Mouse (Mus musculus): Measurements from ENCODE around the gene Mov10. TPM values are rescaled to one million over a fixed set of nuclear protein-coding genes. Genes with fewer than 3 reads are reported as not detected.
A peak's percentile ranks its signal among the peaks of the same experiment; 100 is the strongest.

Mov10 gene
- polyA plus RNA-seq, 1 experiment from 2014 or later = 51.8 TPM

- Histone ChIP-seq H3K27me3 (ENCODE audit: control insufficient read depth, insufficient read depth, low read length) (no peaks in the 10 kb centered on the region), H3K9ac (ENCODE audit: low read depth, low read length) (no peak overlapping the region), H3K4me1 (ENCODE audit: control insufficient read depth, insufficient read depth, low read length) (peaks cover 44% of the 10 kb centered on the region), H3K4me2 (replicated peaks; ENCODE audit: low read depth, low read length) (no peak overlapping the region), H3K9me3 (ENCODE audit: control insufficient read depth, low read length) (no peaks in the 10 kb centered on the region), H3K36me3 (ENCODE audit: control insufficient read depth, insufficient read depth, low read length) (peaks cover 82% of the 10 kb centered on the region), H3K27ac (ENCODE audit: low read depth, low read length) (no peak overlapping the region), H3K4me3 (ENCODE audit: low read length) (no peak overlapping the region)
- WGBS = 69% methylated on average over 15 of the region's 15 CpGs
- ATAC-seq (ENCODE audit: low FRiP score, low TSS enrichment) = no peak
Measured at GRCm38 (mm10) chr3:104796430-104797082, 21.8 kb downstream of the Mov10 start.

- H3K4me3 ChIP-seq (ENCODE audit: low read length) = no peak overlapping the region
- H3K27ac ChIP-seq (ENCODE audit: low read depth, low read length) = peak overlapping the region; percentile 82
- H3K9me3 ChIP-seq (ENCODE audit: control insufficient read depth, low read length) = no peaks in the 10 kb centered on the region
- ATAC-seq (ENCODE audit: low FRiP score, low TSS enrichment) = no peak
- 0 out of 2 replicates have a peak overlapping the region, but pooled peaks have one; percentile 12 for H3K9ac ChIP-seq (ENCODE audit: low read depth, low read length)
- H3K27me3 ChIP-seq (ENCODE audit: control insufficient read depth, insufficient read depth, low read length) = no peaks in the 10 kb centered on the region
- no peak overlapping the region for H3K4me2 ChIP-seq (replicated peaks; ENCODE audit: low read depth, low read length)
- peaks cover 52% of the 10 kb centered on the region for H3K4me1 ChIP-seq (ENCODE audit: control insufficient read depth, insufficient read depth, low read length)
- H3K36me3 ChIP-seq (ENCODE audit: control insufficient read depth, insufficient read depth, low read length) = peaks cover 76% of the 10 kb centered on the region
- 58% methylated on average over 15 of the region's 15 CpGs for WGBS
Measured at GRCm38 (mm10) chr3:104795661-104796340, 22.6 kb downstream of the Mov10 start.

- Histone ChIP-seq H3K4me2 (replicated peaks; ENCODE audit: low read depth, low read length) (no peak overlapping the region), H3K36me3 (ENCODE audit: control insufficient read depth, insufficient read depth, low read length) (peaks cover 69% of the 10 kb centered on the region), H3K4me3 (ENCODE audit: low read length) (no peak overlapping the region), H3K27me3 (ENCODE audit: control insufficient read depth, insufficient read depth, low read length) (no peaks in the 10 kb centered on the region), H3K4me1 (ENCODE audit: control insufficient read depth, insufficient read depth, low read length) (peaks cover 60% of the 10 kb centered on the region), H3K27ac (ENCODE audit: low read depth, low read length) (peak overlapping the region; percentile 82), H3K9me3 (ENCODE audit: control insufficient read depth, low read length) (no peaks in the 10 kb centered on the region), H3K9ac (ENCODE audit: low read depth, low read length) (0 out of 2 replicates have a peak overlapping the region, but pooled peaks have one; percentile 12)
- 35% methylated on average over 12 of the region's 12 CpGs for WGBS
- no peak for ATAC-seq (ENCODE audit: low FRiP score, low TSS enrichment)
Measured at GRCm38 (mm10) chr3:104794953-104795470, 23.4 kb downstream of the Mov10 start.

- 46% methylated on average over 19 of the region's 20 CpGs for WGBS
- Histone ChIP-seq H3K4me3 (ENCODE audit: low read length) (no peak overlapping the region), H3K4me1 (ENCODE audit: control insufficient read depth, insufficient read depth, low read length) (peaks cover 65% of the 10 kb centered on the region), H3K4me2 (replicated peaks; ENCODE audit: low read depth, low read length) (no peak overlapping the region; the same call in 1 of the 2 replicates), H3K9me3 (ENCODE audit: control insufficient read depth, low read length) (no peaks in the 10 kb centered on the region), H3K27me3 (ENCODE audit: control insufficient read depth, insufficient read depth, low read length) (no peaks in the 10 kb centered on the region), H3K27ac (ENCODE audit: low read depth, low read length) (peak overlapping the region; percentile 82), H3K36me3 (ENCODE audit: control insufficient read depth, insufficient read depth, low read length) (peaks cover 61% of the 10 kb centered on the region), H3K9ac (ENCODE audit: low read depth, low read length) (no peak overlapping the region; the same call in 1 of the 2 replicates)
- peak; percentile 92 for ATAC-seq (ENCODE audit: low FRiP score, low TSS enrichment)
Measured at GRCm38 (mm10) chr3:104793871-104794828, 24.2 kb downstream of the Mov10 start.

GRCm38 (mm10) chr3:104792360-104793270 is 25.7 kb downstream of the Mov10 start:
- ATAC-seq (ENCODE audit: low FRiP score, low TSS enrichment) = no peak
- H3K4me2 ChIP-seq (replicated peaks; ENCODE audit: low read depth, low read length) = no peak overlapping the region
- H3K27me3 ChIP-seq (ENCODE audit: control insufficient read depth, insufficient read depth, low read length) = no peaks in the 10 kb centered on the region
- H3K4me3 ChIP-seq (ENCODE audit: low read length) = no peak overlapping the region
- 0 out of 2 replicates have a peak overlapping the region, but pooled peaks have one; percentile 37 for H3K27ac ChIP-seq (ENCODE audit: low read depth, low read length)
- H3K4me1 ChIP-seq (ENCODE audit: control insufficient read depth, insufficient read depth, low read length) = peaks cover 65% of the 10 kb centered on the region
- 68% methylated on average over 15 of the region's 15 CpGs for WGBS
- H3K36me3 ChIP-seq (ENCODE audit: control insufficient read depth, insufficient read depth, low read length) = peaks cover 55% of the 10 kb centered on the region
- H3K9ac ChIP-seq (ENCODE audit: low read depth, low read length) = no peak overlapping the region
- no peaks in the 10 kb centered on the region for H3K9me3 ChIP-seq (ENCODE audit: control insufficient read depth, low read length)

GRCm38 (mm10) chr3:104791671-104792070 is 26.7 kb downstream of the Mov10 start:
- no peaks in the 10 kb centered on the region for H3K9me3 ChIP-seq (ENCODE audit: control insufficient read depth, low read length)
- H3K27ac ChIP-seq (ENCODE audit: low read depth, low read length) = no peak overlapping the region
- no peak for ATAC-seq (ENCODE audit: low FRiP score, low TSS enrichment)
- WGBS = 94% methylated on average over 8 of the region's 8 CpGs
- no peaks in the 10 kb centered on the region for H3K27me3 ChIP-seq (ENCODE audit: control insufficient read depth, insufficient read depth, low read length)
- H3K36me3 ChIP-seq (ENCODE audit: control insufficient read depth, insufficient read depth, low read length) = peaks cover 45% of the 10 kb centered on the region
- H3K4me1 ChIP-seq (ENCODE audit: control insufficient read depth, insufficient read depth, low read length) = peaks cover 63% of the 10 kb centered on the region
- H3K4me2 ChIP-seq (replicated peaks; ENCODE audit: low read depth, low read length) = no peak overlapping the region
- H3K4me3 ChIP-seq (ENCODE audit: low read length) = no peak overlapping the region
- H3K9ac ChIP-seq (ENCODE audit: low read depth, low read length) = no peak overlapping the region

GRCm38 (mm10) chr3:104791017-104791416 is 27.3 kb downstream of the Mov10 start:
- H3K9me3 ChIP-seq (ENCODE audit: control insufficient read depth, low read length) = no peaks in the 10 kb centered on the region
- H3K27ac ChIP-seq (ENCODE audit: low read depth, low read length) = peak overlapping the region; percentile 65; the same call in 1 of the 2 replicates
- H3K4me3 ChIP-seq (ENCODE audit: low read length) = peak overlapping the region; percentile 53
- no peak for ATAC-seq (ENCODE audit: low FRiP score, low TSS enrichment)
- no peaks in the 10 kb centered on the region for H3K27me3 ChIP-seq (ENCODE audit: control insufficient read depth, insufficient read depth, low read length)
- peaks cover 39% of the 10 kb centered on the region for H3K36me3 ChIP-seq (ENCODE audit: control insufficient read depth, insufficient read depth, low read length)
- peak overlapping the region; percentile 79; the same call in 1 of the 2 replicates for H3K9ac ChIP-seq (ENCODE audit: low read depth, low read length)
- 19% methylated on average over 4 of the region's 4 CpGs for WGBS
- peak overlapping the region; percentile 83 for H3K4me2 ChIP-seq (replicated peaks; ENCODE audit: low read depth, low read length)
- H3K4me1 ChIP-seq (ENCODE audit: control insufficient read depth, insufficient read depth, low read length) = peaks cover 57% of the 10 kb centered on the region

Measured in kidney, embryonic 14.5 days (tissue).